Mouse (Mus musculus) lung, postnatal 36 days (tissue): ENCODE data around the gene AI837181.

Experiments used
- DNase-seq: peaks from one replicate; pipeline ENCODE4 v3.0.0; 2022; ENCODE audit warnings: mixed read lengths

Gene AI837181

DNA sequence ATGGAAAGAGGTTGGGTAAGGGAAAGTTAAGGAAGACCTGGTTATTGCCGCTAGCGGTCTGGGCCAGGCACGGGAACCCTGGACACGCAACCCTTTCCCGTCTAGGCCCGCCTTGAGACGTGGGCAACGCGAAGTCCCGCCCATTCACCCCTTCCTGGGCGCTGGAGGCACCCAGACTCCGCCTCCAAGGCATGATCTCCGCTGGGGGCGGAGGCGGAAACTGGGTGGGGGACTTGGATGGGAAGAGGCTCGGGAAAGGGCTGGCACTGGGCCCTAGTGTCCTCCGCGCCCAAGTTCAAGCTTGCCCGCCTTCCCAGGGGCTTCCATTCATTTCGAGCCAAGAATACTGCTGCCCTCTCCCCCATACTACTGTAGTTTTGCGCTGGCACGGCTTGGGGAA lies 48.8 kb downstream of the AI837181 start, which contains the start of gene Efemp2:
Gene Efemp2 (plus strand): TSS at position 235 of the 400 bp plus-strand sequence.
- peak; percentile 94 for DNase-seq

DNA sequence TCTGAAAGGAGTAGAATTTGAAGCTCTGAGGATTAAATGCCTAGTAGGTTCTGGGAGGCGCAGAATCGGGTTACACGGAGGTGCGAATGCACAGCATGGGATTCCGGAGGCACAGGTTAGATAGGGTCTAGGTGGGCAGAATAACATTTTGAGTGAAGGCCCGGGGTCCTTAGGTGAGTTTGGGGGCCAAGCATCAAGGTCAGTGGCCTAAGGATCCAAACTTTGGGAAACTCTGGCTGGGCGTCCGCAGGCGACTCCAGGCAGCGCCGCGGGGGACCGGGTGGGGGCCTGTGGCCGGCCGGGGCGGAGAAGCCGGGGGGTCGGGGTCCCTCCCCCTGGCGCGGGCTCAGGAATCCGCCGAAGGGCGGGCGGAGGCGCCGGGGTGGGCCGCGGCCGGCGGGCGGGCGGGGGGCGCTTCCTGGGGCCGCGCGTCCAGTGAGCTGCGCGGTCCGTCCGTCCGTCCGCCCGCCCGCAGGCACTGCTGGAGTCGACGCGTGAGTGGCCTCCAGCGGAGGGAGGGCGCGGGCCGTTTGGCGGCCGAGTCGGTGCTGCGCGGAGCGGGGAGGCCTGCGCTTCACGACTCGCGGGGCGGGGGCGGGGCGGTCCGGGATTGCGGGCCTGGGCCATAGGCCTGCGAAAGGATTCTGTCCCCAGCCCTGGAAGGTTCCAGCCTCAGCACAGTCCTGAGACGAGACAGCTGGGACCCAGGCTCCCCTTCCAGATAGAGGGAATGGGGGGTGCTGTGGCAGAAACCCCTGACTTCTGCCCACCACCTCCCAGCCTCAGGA lies 49.5 kb downstream of the AI837181 start:
- DNase-seq, result no peak

DNA sequence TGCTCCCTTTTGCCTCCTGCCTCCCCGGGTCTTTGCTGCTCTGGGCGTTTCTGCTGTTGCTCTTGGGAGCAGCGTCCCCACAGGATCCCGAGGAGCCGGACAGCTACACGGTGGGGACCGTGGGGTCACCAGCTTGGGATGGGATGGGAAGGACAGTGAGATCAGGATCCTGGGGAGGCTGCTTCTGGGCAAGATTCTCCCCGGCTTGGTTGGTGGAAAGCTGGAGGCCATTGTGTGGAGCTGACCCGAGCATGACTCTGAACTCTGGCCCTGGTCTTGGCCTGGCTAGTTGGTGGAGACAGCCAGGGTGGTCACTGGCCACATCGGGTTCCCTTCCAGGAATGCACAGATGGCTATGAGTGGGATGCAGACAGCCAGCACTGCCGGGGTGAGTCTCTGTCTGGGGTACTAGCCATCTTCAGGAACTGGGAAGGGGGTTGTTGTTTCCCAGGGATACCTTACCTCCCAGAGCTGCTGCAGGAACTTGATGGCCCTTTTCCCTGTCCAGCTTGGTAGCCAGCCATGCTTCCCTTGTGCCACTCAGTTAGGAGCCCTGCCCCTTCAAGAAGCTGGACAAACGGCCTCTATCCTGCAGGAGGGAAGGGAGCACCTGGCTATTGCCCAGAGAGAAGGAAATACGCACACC lies 50.2 kb downstream of the AI837181 start:
- DNase-seq, result no peak
